Mouse (Mus musculus) spleen, embryonic (tissue): ENCODE results near the gene AA467197.

Source experiments
- CTCF ChIA-PET: fragments of 350-600 bp; sonication (Branson Sonifier 250); formaldehyde crosslinking; loops from one replicate; lab custom pipeline; 2022; lab: Charles Lee

The AA467197 gene

DNA sequence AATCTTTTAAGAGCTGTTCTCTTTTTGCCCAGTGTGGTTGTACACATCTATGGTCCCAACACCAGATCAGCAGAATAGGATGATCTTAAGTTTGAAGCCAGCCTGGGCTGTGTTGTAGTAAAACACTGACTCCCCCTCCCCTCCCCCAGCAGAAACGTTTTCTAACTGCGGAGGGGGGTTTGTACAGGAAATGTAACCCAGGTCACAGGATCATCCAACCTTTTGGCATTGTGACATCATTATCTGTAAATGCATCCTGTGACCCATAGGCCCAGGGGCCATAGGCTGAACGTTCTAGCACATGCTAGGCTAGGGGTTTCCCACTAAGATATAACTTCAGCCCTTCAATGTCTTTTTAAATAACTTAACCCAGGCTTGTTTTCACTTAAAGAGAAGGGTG, at the start of gene AA467197:
AA467197 (plus strand) TSS at position 301 of the 400 bp plus-strand sequence.
- CTCF ChIA-PET: interaction anchor here (0.6 kb wide), 1 partner anchor 791 kb away, joined by 3 read pairs; no protein-coding TSS in a partner anchor

DNA sequence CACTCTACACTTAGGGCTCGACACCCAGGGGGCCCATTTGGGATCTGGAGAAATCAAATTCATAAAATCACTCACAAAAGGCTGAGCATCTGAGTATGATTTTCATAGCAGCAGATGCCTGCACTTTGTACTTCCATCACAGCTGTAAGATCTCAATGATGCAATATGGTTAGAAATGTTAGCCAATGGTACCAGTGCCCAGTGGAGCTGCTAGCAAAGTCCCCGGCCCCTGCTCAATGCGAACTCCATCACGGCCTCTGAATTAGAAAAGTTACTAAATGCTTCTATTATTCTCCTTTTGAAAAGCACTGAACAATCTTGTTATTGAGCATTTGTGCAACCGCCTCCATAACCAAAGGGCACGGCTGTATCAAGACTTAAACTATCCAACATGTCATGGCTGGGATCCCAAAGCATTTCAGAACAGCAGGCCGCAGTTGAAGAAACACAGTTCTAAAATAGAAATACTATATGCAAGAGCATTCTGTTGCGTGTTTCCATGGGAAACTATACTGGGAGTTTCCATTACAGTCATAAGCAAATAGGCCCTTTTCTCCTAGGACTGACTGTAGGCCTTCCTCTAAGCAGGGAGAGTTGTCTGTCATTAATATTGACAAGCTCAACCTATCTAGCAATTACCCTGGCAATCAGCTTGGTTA, 48.8 kb upstream of the AA467197 start:
- CTCF ChIA-PET: no interaction called here

DNA sequence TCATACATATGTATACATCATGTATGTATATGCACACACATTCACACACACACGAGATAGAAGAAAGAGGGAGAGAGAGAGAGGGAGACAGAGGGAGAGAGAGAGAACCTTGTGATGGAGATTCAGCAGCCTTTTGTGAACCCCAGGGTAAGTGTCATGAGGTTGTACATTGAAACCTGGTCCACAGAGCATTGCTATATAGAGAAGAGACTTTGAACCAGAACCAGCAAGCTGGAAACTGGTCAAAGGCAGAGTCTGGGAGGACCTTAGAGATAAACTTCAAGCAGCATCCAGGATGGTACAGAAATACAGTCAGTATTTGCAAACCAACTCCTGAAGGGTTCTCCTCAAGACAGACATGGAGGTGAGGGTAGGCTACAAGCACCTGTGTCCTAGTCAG, 46.4 kb upstream of the AA467197 start:
- CTCF ChIA-PET: no interaction called here

- CTCF ChIA-PET: no interaction called here
Observed at GRCm38 (mm10) chr2:122591213-122591612, 45.6 kb upstream of the AA467197 start.

DNA sequence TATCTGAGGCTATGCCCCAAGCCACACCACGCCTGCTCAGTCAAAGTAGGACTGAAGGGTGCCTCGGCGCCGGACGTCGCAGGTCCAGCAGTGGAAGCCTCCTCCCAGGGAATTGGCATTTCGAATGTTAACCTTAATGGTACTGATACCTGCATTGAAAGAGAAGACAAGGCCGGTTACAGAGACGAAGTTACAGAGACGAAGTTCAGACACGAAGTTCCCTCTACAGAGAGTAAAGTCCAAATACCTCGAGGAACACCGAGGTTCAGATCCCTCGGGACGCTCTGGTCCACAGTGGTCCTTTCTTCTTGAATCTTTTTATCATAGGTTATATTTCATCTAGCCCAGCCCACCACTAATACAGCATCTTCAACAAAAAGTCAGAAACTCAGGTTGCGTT, 41.3 kb upstream of the AA467197 start:
- CTCF ChIA-PET: no interaction called here

GRCm38 (mm10) chr2:122599736-122600135, 37.0 kb upstream of the AA467197 start:
- CTCF ChIA-PET: no interaction called here

DNA sequence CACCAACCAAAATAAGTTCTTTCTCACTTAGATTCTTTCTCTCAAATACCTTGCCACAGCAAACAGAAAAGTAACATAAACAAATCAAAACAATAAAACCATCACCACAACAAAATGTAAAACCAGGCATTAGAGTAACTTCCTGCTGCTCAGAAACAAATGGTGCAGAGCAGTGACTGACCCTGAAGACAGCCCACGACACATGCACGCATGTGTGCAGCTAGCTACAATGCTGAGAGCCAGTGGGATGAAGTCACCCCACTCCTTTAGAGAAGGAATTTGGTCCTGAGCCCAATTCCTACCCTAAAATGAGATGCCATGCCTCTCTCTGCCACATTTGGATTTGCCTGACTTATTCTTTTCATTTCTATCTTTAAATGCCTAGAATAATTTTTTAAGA, 35.4 kb upstream of the AA467197 start:
- CTCF ChIA-PET: interaction anchor here (1.0 kb wide), 1 partner anchor 16 kb away, joined by 3 read pairs; no protein-coding TSS in a partner anchor

DNA sequence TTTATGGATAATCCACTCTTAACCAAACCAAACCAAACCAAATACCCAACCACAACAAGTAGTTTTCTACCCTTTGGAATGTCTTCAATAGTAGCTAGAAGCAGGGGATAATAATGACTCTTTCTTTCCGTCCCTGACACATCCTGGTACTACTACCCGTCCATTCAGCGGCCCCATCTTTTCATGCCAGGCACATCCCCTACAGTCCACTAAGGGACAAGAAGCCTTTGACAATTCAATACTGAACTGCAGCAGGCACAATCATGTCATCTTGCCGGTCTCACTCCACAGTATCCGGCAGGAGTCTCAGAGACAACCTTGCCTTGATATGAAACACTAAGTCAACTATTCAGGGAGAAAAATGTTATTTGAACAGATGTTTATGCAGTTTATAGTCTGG, 31.0 kb upstream of the AA467197 start:
- CTCF ChIA-PET: no interaction called here

DNA sequence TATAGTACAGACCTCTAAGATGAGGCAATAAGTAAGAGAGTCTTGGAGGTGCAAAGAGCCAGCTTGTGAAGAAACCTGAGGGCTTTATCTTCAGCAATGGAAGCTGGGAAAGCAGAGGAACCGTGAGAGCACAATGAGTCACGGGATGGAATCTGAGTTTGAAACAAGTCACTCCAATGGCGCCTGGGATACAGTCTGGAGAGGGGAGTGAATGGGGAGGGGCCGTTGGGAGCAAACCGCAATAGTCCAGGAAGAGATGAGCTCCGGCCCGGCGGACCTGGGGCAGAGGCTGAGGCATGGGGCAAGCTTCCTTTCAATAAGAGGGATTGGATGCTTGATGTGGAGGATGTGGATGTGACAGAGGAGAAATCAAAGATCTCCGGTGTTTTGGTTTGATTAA, 28.0 kb upstream of the AA467197 start:
- CTCF ChIA-PET: no interaction called here

- CTCF ChIA-PET: no interaction called here
Observed at GRCm38 (mm10) chr2:122610746-122611653, 25.8 kb upstream of the AA467197 start, which contains the start of gene Gatm. Gene Gatm (minus strand): TSS chr2:122611303.

- CTCF ChIA-PET: no interaction called here
Observed at GRCm38 (mm10) chr2:122611654-122611973, 25.2 kb upstream of the AA467197 start.

DNA sequence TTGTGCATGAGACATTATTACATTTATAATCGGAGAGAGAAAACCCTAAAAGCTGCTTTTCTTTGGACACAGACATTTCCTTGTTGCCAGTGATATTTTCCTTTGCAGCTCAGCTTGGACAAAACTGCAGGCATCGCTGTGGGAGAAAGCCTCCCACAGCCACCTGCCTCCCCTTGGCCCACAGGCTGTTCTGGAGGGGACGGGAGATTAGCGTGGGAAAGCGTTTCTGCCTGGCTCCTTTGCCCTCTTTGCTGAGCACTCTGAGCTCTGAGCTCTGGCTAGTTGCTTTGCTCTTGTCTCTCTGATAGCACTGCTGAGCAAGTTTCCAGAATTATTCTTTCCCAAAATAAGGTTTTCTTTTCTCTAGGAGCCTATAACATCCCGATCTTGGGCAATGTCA, 20.5 kb upstream of the AA467197 start:
- CTCF ChIA-PET: no interaction called here

- CTCF ChIA-PET: no interaction called here
Observed at GRCm38 (mm10) chr2:122617792-122618191, 19.0 kb upstream of the AA467197 start.

GRCm38 (mm10) chr2:122618719-122619118, 18.1 kb upstream of the AA467197 start:
- CTCF ChIA-PET: no interaction called here

GRCm38 (mm10) chr2:122621337-122622110, 15.3 kb upstream of the AA467197 start:
- CTCF ChIA-PET: no interaction called here

- CTCF ChIA-PET: no interaction called here
Observed at GRCm38 (mm10) chr2:122625930-122626329, 10.9 kb upstream of the AA467197 start.

DNA sequence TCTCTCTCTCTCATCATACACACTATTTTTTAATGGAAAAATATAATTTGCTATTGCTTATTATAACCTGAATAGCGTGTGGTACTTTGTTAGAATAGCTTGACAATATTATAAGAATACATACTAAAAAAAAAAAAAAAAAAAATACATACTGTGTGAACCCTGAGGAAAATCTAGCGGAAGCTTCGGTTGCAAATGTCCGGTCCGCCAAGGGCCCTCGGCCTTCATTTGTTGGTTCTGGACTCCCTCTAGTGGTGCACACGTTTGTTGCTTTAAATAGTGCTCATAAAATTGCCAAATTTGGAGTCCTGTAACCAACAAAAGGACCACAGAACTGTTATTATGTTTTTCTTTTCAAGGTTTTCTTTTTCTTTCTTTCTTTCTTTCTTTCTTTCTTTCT, 7.8 kb upstream of the AA467197 start:
- CTCF ChIA-PET: interaction anchor here (0.6 to 0.7 kb wide), 3 partner anchors 80 to 1756 kb away, joined by 3 to 5 read pairs (median 5); no protein-coding TSS in a partner anchor

- CTCF ChIA-PET: no interaction called here
Observed at GRCm38 (mm10) chr2:122629871-122630270, 6.9 kb upstream of the AA467197 start.

GRCm38 (mm10) chr2:122630465-122631225, 6.1 kb upstream of the AA467197 start:
- CTCF ChIA-PET: no interaction called here

- CTCF ChIA-PET: interaction anchor here (0.6 kb wide), 1 partner anchor 256 kb away, joined by 12 read pairs; no protein-coding TSS in a partner anchor
Observed at GRCm38 (mm10) chr2:122631226-122631801, 5.5 kb upstream of the AA467197 start.
